Mouse (Mus musculus): ENCODE results near the gene Slc32a1. TPM values are rescaled to one million over a fixed set of nuclear protein-coding genes. Genes with fewer than 3 reads are reported as not detected.

Slc32a1 gene
- polyA plus RNA-seq, 1 experiment from 2014 or later, result not detected

DNA sequence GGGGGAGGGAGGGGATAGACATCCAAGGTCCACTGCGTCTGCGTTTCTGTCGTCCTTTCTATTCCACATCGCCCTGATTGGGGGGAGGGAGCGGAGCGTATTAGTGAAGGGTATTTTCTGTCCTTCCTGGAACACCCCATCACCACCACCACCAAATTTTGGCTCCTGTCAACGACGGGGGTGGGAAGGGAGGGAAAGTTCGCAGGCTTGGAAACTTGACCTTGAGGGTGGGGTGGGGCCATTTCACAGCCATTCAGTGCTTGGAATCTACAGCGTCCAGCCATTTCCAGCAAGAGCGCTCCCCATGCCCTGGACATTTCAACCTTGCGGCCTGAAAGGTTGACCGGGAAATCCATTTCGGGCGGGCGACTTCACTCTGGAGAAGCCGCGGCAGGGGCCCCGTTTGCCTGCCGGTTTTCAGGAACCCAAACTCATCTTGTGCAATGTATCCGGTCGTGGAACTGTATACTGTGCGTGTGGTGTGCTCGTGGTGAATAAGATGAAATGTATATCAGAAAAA, 4.7 kb downstream of the Slc32a1 start:
- Histone ChIP-seq H3K27ac (no peak overlapping the region), H3K36me3 (no peaks in the 10 kb centered on the region), H3K4me1 (peaks cover 37% of the 10 kb centered on the region), H3K9me3 (replicated peaks) (no peaks in the 10 kb centered on the region), H3K4me3 (peak overlapping the region; percentile 31), H3K27me3 (ENCODE audit: low read depth, poor library complexity, severe bottlenecking) (peaks cover 100% of the 10 kb centered on the region)
- DNase-seq (ENCODE audit: low spot score), result peak; percentile 46
- 2% methylated on average over 24 of the region's 24 CpGs for WGBS

DNA sequence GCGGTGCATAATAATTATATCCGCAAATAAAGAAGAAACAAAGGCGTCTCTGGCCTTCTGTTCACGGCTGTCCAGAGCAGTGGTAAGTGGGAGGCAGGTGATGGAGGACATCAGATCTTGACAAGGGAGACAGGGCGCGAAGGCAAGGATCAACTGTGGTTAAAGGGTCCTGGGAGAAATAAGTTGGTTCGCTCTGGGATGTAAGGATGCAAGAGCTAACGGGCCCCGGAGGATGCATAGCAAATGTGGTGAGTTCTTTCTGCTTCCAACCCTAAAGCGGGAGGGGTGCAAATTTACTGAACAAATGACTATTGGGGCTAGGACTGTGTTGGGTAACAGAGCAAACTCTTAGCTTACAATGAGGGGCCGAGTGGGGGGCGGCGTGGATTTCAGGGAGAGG, 5.1 kb downstream of the Slc32a1 start:
- Histone ChIP-seq H3K27me3 (ENCODE audit: low read depth, poor library complexity, severe bottlenecking) (peaks cover 100% of the 10 kb centered on the region), H3K36me3 (no peaks in the 10 kb centered on the region), H3K9me3 (replicated peaks) (no peaks in the 10 kb centered on the region), H3K4me3 (no peak overlapping the region), H3K27ac (no peak overlapping the region), H3K4me1 (peaks cover 33% of the 10 kb centered on the region)
- WGBS, result 2% methylated on average over 13 of the region's 13 CpGs
- DNase-seq (ENCODE audit: low spot score), result peak; percentile 49

DNA sequence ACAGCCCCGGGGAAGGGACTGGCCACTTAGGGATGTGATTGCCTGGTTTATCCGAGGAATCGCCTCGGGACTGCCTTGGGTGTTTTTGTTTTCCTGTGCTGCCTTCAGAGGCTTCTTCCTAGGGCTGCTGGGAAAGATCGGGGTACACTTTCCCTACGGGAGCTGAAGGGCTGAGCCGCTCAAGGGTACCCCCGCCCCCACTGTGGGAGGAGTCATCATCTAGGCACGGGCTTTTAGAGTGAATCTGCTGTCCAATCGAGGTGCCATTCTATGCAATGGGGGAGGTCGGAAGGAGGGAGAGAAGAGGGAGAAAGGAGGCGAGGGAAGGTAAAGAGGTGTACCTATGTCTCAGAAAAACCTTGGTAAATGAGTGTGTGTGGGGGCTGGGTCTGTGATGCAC, 5.7 kb downstream of the Slc32a1 start:
- H3K27me3 ChIP-seq (ENCODE audit: low read depth, poor library complexity, severe bottlenecking), result peaks cover 100% of the 10 kb centered on the region
- peak overlapping the region; percentile 10; the same call in 1 of the 2 replicates for H3K4me3 ChIP-seq
- H3K36me3 ChIP-seq, result no peaks in the 10 kb centered on the region
- no peaks in the 10 kb centered on the region for H3K9me3 ChIP-seq (replicated peaks)
- no peak for DNase-seq (ENCODE audit: low spot score)
- no peak overlapping the region for H3K27ac ChIP-seq
- 1% methylated on average over 12 of the region's 12 CpGs for WGBS
- peaks cover 27% of the 10 kb centered on the region for H3K4me1 ChIP-seq

DNA sequence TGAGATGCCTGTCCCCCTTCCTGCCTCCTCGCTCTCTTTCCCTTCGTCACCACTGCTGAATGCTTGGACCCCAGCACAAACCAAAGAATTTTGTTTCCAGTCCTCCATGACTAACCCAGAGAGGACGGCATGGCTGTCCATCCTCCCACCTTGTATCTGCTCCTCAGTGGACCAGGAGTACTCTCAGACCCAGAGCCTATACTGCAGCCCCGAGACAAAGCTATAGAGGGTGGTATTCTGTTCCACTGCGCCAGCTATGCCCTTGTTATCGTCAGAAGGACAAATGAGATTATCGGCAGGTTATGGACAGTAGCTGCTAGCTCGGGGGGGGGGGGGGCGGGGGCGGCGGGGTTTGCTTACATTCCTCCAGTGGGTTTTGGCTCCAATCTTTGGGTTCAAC, 6.2 kb downstream of the Slc32a1 start:
- peaks cover 25% of the 10 kb centered on the region for H3K4me1 ChIP-seq
- no peak overlapping the region for H3K4me3 ChIP-seq
- no peak for DNase-seq (ENCODE audit: low spot score)
- peaks cover 100% of the 10 kb centered on the region for H3K27me3 ChIP-seq (ENCODE audit: low read depth, poor library complexity, severe bottlenecking)
- WGBS, result 11% methylated on average over 11 of the region's 11 CpGs
- H3K9me3 ChIP-seq (replicated peaks), result no peaks in the 10 kb centered on the region
- H3K27ac ChIP-seq, result no peak overlapping the region
- H3K36me3 ChIP-seq, result no peaks in the 10 kb centered on the region

DNA sequence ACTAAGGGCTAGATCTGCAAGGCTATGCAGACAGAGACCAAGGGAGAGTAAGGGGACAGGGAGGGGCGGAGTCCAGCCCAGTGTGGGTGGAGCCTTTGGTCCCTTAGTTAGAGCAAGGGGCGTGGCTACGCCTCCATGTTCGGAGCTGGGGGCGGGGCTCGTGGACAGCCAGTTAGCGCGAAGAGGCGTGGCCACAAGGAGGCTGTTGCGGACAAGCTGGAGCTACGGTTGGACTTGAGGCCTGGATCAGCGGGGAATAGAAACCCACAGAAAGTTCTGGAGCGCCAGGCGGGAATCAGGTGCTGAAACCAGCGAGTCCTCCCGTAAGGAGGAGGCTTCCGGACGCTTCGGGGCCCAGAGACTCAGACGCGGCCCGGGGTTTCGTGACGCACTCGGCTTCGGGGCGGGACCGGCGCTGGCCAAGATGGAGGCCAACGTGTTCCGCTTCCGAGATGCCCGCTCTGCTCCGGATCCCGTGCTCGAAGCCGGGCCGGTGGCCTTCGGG, 14.2 kb downstream of the Slc32a1 start, which contains the start of gene Actr5:
TSS of gene Actr5 (plus strand) at position 171 of the 505 bp plus-strand sequence.
- WGBS, result under 1% methylated on average over 39 of the region's 39 CpGs
- Histone ChIP-seq H3K27ac (peak within 1 kb of the TSS; percentile 94), H3K27me3 (ENCODE audit: low read depth, poor library complexity, severe bottlenecking) (peaks cover 30% of the 10 kb centered on the region), H3K36me3 (peaks cover 33% of the 10 kb centered on the region), H3K4me3 (peak within 1 kb of the TSS; percentile 84), H3K4me1 (peaks cover 18% of the 10 kb centered on the region), H3K9me3 (replicated peaks) (no peaks in the 10 kb centered on the region)
- DNase-seq (ENCODE audit: low spot score), result peak; percentile 96

DNA sequence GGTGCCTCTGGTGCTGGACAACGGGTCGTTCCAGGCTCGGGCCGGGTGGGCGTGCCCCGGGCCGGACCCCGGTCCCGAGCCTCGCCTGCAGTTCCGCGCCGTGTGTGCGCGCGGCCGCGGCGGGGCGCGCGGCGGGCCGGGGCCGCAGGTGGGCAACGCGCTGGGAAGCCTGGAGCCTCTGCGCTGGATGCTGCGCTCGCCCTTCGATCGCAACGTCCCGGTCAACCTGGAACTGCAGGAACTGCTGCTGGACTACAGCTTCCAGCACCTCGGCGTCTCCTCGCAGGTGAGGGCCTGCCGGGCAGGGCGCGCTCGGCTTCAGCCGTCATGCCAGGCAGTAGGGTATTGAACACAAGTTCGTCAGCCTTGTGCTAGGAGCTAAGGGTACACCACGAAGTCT, 14.7 kb downstream of the Slc32a1 start:
- Histone ChIP-seq H3K36me3 (peaks cover 37% of the 10 kb centered on the region), H3K4me3 (peak overlapping the region; percentile 84), H3K27me3 (ENCODE audit: low read depth, poor library complexity, severe bottlenecking) (peaks cover 25% of the 10 kb centered on the region), H3K4me1 (peaks cover 18% of the 10 kb centered on the region), H3K27ac (peak overlapping the region; percentile 94), H3K9me3 (replicated peaks) (no peaks in the 10 kb centered on the region)
- no peak for DNase-seq (ENCODE audit: low spot score)
- under 1% methylated on average over 44 of the region's 44 CpGs for WGBS

DNA sequence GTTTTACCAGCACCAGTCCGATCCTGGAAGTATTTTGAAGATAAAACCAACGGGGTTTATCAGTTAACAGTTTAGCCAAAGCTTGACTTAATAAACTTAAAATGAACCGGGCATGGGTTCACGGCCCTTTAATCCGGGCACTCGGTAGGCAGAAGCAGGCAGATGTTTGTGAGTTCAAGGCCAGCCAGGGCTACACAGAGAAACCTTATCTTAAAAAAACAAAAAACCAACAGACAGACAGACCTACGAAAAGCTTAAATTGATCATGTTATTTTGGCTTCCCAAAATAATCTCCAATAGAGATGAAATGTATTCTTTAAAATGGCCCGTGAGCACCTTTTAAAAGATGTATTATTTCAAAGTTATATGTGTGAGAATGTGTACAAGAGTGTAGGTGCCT, 15.1 kb downstream of the Slc32a1 start:
- H3K27ac ChIP-seq, result no peak overlapping the region
- WGBS, result 47% methylated on average over 8 of the region's 8 CpGs

DNA sequence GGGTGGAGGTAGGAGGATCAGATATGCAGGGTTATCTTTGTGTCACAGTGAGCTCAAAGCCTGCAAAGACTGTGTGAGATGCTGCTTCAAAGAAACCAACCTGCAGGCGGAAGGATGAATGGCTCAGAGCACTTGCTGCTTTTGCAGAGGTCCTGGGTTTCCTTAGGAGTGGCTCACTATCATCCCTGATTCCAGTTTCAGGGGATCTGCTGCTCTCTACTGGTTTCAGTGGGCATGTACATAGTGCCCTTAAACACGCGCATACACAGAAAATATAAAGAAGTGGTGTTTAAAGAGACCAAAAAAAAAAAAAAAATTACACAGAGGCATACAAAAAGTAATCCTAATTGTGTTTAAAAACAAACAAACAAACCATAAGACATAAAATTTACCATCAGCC, 18.3 kb downstream of the Slc32a1 start:
- Histone ChIP-seq H3K4me1 (peaks cover 18% of the 10 kb centered on the region), H3K27me3 (ENCODE audit: low read depth, poor library complexity, severe bottlenecking) (no peaks in the 10 kb centered on the region), H3K9me3 (replicated peaks) (no peaks in the 10 kb centered on the region), H3K36me3 (peaks cover 73% of the 10 kb centered on the region), H3K4me3 (no peak overlapping the region), H3K27ac (no peak overlapping the region)
- WGBS, result 79% methylated on average over 3 of the region's 3 CpGs
- no peak for DNase-seq (ENCODE audit: low spot score)

More for the DNA sequence above, 15.1 kb downstream of the Slc32a1 start:
- Histone ChIP-seq H3K27me3 (ENCODE audit: low read depth, poor library complexity, severe bottlenecking) (peaks cover 20% of the 10 kb centered on the region), H3K4me1 (peaks cover 18% of the 10 kb centered on the region), H3K36me3 (peaks cover 42% of the 10 kb centered on the region), H3K4me3 (peak overlapping the region; percentile 84), H3K9me3 (replicated peaks) (no peaks in the 10 kb centered on the region)
- DNase-seq (ENCODE audit: low spot score), result no peak

DNA sequence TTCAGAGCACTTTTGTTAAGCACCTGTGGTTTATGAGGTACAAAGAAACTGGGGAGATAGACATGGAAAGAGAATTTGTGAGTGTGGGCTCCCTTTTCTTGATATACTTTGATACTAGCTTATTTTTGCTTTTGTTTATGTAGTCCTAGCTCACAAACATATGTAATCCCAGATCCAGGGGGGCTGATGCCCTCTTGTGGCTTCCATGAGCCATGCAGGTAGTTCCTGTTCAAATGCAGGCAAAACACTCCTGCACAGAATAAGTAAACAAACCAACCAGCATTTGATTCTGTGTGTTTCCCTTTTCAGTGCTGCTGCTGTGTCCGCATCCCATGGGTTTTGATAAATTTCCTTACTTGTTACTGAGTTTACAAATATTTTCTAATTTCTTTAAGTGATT, 18.8 kb downstream of the Slc32a1 start:
- H3K36me3 ChIP-seq, result peaks cover 76% of the 10 kb centered on the region
- 86% methylated on average over 1 of the region's 1 CpGs for WGBS

DNA sequence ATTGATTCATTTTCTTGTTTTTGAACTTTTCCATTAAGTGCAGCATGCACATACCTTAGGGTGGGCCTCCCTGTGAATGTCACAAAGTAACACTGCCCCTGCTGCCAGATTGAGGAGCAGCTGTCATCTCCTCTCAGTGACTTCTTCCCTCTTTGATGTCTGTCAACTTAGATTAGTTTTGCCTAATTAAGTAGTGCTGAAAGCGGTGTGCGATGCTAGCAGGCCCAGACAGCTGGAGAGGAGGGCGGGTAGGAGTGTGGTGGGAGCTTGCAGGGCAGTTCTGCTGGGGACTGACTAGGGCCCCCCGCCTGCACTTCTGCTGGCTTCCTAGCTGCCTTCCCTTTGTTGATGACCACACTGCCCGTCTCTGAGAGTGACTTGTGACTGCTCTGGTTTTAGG, 21.3 kb downstream of the Slc32a1 start:
- WGBS, result 89% methylated on average over 5 of the region's 5 CpGs
- H3K36me3 ChIP-seq, result peaks cover 95% of the 10 kb centered on the region

More for the DNA sequence above, 18.8 kb downstream of the Slc32a1 start:
- peak; percentile 51 for DNase-seq (ENCODE audit: low spot score)
- Histone ChIP-seq H3K27ac (no peak overlapping the region), H3K4me1 (peaks cover 17% of the 10 kb centered on the region), H3K9me3 (replicated peaks) (no peaks in the 10 kb centered on the region), H3K27me3 (ENCODE audit: low read depth, poor library complexity, severe bottlenecking) (no peaks in the 10 kb centered on the region), H3K4me3 (no peak overlapping the region)

DNA sequence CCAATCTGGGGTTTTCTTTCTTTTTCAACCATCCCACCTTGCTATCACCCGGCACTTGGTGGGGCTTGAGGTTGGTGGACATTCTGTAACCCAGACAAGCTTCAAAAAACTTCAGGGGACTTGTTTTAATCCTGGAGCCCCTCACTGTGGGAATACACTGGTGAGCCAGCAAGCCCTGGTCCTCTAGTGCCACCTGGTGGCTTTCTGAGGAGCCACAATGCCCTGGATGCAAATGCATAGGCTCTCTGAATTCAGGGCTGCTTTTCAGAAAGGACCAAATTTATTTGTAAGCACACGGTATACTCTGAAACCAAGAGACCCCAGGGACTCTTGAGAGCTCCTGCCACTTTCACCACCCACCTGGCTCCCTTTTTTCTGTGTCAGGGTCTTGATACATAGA, 31.3 kb downstream of the Slc32a1 start:
- Histone ChIP-seq H3K36me3 (peaks cover 44% of the 10 kb centered on the region), H3K4me3 (no peak overlapping the region), H3K4me1 (no peaks in the 10 kb centered on the region), H3K27me3 (ENCODE audit: low read depth, poor library complexity, severe bottlenecking) (no peaks in the 10 kb centered on the region), H3K27ac (no peak overlapping the region), H3K9me3 (replicated peaks) (no peaks in the 10 kb centered on the region)
- peak; percentile 76 for DNase-seq (ENCODE audit: low spot score)
- 28% methylated on average over 2 of the region's 2 CpGs for WGBS

More for the DNA sequence above, 21.3 kb downstream of the Slc32a1 start:
- no peak for DNase-seq (ENCODE audit: low spot score)
- Histone ChIP-seq H3K27ac (no peak overlapping the region), H3K4me1 (0 out of 2 replicates have a peak, but pooled peaks cover 2% of the 10 kb centered on the region), H3K4me3 (no peak overlapping the region), H3K9me3 (replicated peaks) (no peaks in the 10 kb centered on the region), H3K27me3 (ENCODE audit: low read depth, poor library complexity, severe bottlenecking) (no peaks in the 10 kb centered on the region)

DNA sequence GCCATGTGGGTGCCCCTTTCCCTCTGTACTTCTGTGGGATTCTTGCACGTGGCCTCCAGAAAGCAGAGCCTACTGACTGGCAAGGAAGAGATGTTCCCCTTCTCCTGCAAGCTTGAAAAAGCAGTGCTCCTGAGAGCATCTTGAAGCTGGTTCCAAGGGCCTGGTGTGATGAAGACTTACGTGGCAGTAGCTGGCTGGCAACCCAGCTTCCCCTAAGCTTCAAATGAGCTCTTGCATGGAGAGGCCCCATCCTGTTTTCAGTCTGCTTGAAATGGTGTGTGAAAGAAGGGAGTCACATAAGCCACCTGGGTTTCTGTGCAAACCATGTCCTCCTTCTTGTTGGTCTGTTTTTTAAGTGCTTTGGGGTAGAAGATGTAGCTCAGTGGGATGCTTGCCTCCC, 32.0 kb downstream of the Slc32a1 start:
- Histone ChIP-seq H3K27ac (no peak overlapping the region), H3K27me3 (ENCODE audit: low read depth, poor library complexity, severe bottlenecking) (no peaks in the 10 kb centered on the region), H3K9me3 (replicated peaks) (no peaks in the 10 kb centered on the region), H3K36me3 (peaks cover 37% of the 10 kb centered on the region), H3K4me3 (no peak overlapping the region), H3K4me1 (no peaks in the 10 kb centered on the region)
- WGBS, result 90% methylated on average over 2 of the region's 2 CpGs
- no peak for DNase-seq (ENCODE audit: low spot score)

DNA sequence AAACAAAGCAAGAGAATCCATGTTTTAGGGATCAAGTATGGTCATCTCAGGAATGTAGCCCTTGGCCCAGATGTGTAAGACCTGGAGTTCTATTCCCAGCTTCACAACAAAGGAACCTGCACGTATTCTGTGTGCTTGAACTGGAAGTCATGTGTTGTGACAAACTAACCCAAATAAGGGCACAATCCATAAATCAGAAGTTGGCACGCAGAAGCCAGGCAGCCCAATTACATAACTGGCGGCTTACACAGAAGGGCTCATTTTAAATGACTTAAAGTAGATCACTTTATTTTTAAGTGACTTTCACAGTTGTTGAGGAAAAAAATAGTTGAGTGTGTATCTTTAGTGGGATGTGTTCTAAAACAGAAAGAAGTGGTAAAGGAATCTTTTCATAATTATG, 33.2 kb downstream of the Slc32a1 start:
- no peaks in the 10 kb centered on the region for H3K4me1 ChIP-seq
- H3K27me3 ChIP-seq (ENCODE audit: low read depth, poor library complexity, severe bottlenecking), result no peaks in the 10 kb centered on the region
- H3K27ac ChIP-seq, result no peak overlapping the region
- no peak overlapping the region for H3K4me3 ChIP-seq
- H3K9me3 ChIP-seq (replicated peaks), result no peaks in the 10 kb centered on the region
- peaks cover 25% of the 10 kb centered on the region for H3K36me3 ChIP-seq
- 86% methylated on average over 3 of the region's 3 CpGs for WGBS
- DNase-seq (ENCODE audit: low spot score), result no peak

Measured in limb, embryonic 10.5 days (tissue).